Mouse (Mus musculus) cerebellum, postnatal 25 days (tissue): ENCODE measurements at regions not wholly inside any gene's neighbourhood (a gene's known extent, or its start where the extent isn't known, plus 50 kb on each side); places are given as distances from the start of the nearest gene placed in this dataset.

Source experiments
- DNase-seq, 2 experiments: peaks; one replicate each; pipeline ENCODE4 v3.0.0; 2021; ENCODE audit warnings: mixed read lengths in 2 of 2

DNA sequence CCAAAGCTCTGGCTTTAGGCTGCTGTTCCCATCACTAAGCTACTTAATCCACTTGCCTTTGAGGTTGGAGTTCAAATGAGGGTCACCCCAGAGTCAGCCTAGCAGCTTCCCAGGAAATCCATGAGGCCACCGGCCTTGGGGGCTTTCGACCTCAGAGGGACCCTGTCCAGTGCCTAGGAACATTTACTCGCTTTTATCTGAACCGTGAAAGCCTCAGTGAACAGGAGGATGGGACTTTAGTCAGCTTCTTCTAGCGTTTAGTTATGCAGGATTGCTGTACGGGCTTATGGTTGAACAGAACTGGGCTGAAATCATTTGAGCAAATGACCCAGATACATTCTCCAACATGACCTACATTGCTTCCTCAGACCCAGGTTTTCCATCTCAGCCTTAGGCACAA is 174.9 kb downstream of the Parm1 start:
- DNase-seq, result no peak

DNA sequence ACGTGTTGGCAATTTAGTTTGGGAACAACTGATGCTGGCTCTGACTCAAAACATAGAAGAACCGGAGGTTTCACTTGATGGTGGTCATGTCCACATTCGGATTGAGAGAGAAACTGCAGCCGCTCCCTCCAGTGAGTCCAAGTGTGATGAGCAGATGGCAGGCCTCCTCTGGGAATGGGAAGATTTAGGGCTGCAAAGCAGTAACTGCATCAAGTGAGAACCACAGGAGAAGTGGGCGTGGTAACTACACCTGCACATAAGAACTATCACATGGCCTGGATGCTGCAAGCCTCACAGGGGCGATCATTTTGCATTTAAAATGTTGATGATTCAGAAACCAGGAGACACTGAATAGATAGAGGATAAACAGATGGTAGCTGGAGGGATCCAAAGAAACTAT is 161.3 kb downstream of the Parm1 start:
- DNase-seq, result no peak
